Mouse (Mus musculus): ENCODE measurements at regions not wholly inside any gene's neighbourhood (a gene's known extent, or its start where the extent isn't known, plus 50 kb on each side); places are given as distances from the start of the nearest gene placed in this dataset.
A peak's percentile ranks its signal among the peaks of the same experiment; 100 is the strongest.

- Histone ChIP-seq H3K4me2 (ENCODE audit: low read depth) (no peak overlapping the region), H3K4me3 (ENCODE audit: low read depth, low read length) (no peak overlapping the region), H3K4me1 (ENCODE audit: insufficient read depth) (no peaks in the 10 kb centered on the region; the same call in 1 of the 2 replicates), H3K27ac (ENCODE audit: low read depth, low read length) (no peak overlapping the region), H3K27me3 (ENCODE audit: insufficient read depth, low read length) (no peaks in the 10 kb centered on the region), H3K9ac (no peak overlapping the region), H3K9me3 (ENCODE audit: low read length) (no peaks in the 10 kb centered on the region), H3K36me3 (ENCODE audit: insufficient read depth) (no peaks in the 10 kb centered on the region)
- TF ChIP-seq CTCF (IDR thresholded peaks at IDR 0.05; ENCODE audit: low read depth): no peak
- ATAC-seq (no peak), DNase-seq (peak; percentile 26)
- 44% methylated on average over 2 of the region's 2 CpGs for WGBS
Measured at GRCm38 (mm10) chr15:62709546-62709945, 1135.4 kb downstream of the Gsdmc2 start.

GRCm38 (mm10) chr15:62698559-62698958 lies 1146.4 kb downstream of the Gsdmc2 start:
- Histone ChIP-seq H3K27me3 (ENCODE audit: insufficient read depth, low read length) (no peaks in the 10 kb centered on the region), H3K27ac (ENCODE audit: low read depth, low read length) (no peak overlapping the region), H3K4me2 (ENCODE audit: low read depth) (no peak overlapping the region), H3K36me3 (ENCODE audit: insufficient read depth) (no peaks in the 10 kb centered on the region), H3K4me3 (ENCODE audit: low read depth, low read length) (no peak overlapping the region), H3K4me1 (ENCODE audit: insufficient read depth) (no peaks in the 10 kb centered on the region), H3K9me3 (ENCODE audit: low read length) (no peaks in the 10 kb centered on the region), H3K9ac (no peak overlapping the region)
- ATAC-seq: no peak
- no peak for DNase-seq
- TF ChIP-seq CTCF (IDR thresholded peaks at IDR 0.05; ENCODE audit: low read depth): no peak
- 50% methylated on average over 1 of the region's 1 CpGs for WGBS

- Histone ChIP-seq H3K27ac (ENCODE audit: low read depth, low read length) (no peak overlapping the region), H3K9me3 (ENCODE audit: low read length) (no peaks in the 10 kb centered on the region), H3K4me2 (ENCODE audit: low read depth) (no peak overlapping the region), H3K36me3 (ENCODE audit: insufficient read depth) (no peaks in the 10 kb centered on the region), H3K9ac (no peak overlapping the region), H3K27me3 (ENCODE audit: insufficient read depth, low read length) (no peaks in the 10 kb centered on the region), H3K4me1 (ENCODE audit: insufficient read depth) (no peaks in the 10 kb centered on the region), H3K4me3 (ENCODE audit: low read depth, low read length) (no peak overlapping the region)
- DNase-seq (no peak), ATAC-seq (peak; percentile 70; the same call in 1 of the 2 replicates)
- no peak for TF ChIP-seq CTCF (IDR thresholded peaks at IDR 0.05; ENCODE audit: low read depth)
- WGBS: 60% methylated on average over 3 of the region's 3 CpGs
Measured at GRCm38 (mm10) chr15:62694734-62695133, 1150.2 kb downstream of the Gsdmc2 start.

- WGBS: 97% methylated on average over 9 of the region's 10 CpGs
- ATAC-seq (no peak), DNase-seq (no peak)
- no peak overlapping the region for H3K9ac ChIP-seq
- H3K27me3 ChIP-seq (ENCODE audit: insufficient read depth, low read length): no peaks in the 10 kb centered on the region
- no peak overlapping the region for H3K27ac ChIP-seq (ENCODE audit: low read depth, low read length)
- no peaks in the 10 kb centered on the region for H3K9me3 ChIP-seq (ENCODE audit: low read length)
- TF ChIP-seq CTCF (IDR thresholded peaks at IDR 0.05; ENCODE audit: low read depth): no peak
- no peaks in the 10 kb centered on the region for H3K36me3 ChIP-seq (ENCODE audit: insufficient read depth)
- no peaks in the 10 kb centered on the region for H3K4me1 ChIP-seq (ENCODE audit: insufficient read depth)
- H3K4me2 ChIP-seq (ENCODE audit: low read depth): no peak overlapping the region
- H3K4me3 ChIP-seq (ENCODE audit: low read depth, low read length): no peak overlapping the region
Measured at GRCm38 (mm10) chr15:62693671-62694070, 1151.3 kb downstream of the Gsdmc2 start.

GRCm38 (mm10) chr15:62673410-62673809 lies 1171.6 kb downstream of the Gsdmc2 start:
- DNase-seq: peak; percentile 76
- WGBS: 13% methylated on average over 4 of the region's 4 CpGs
- Histone ChIP-seq H3K9me3 (ENCODE audit: low read length) (no peaks in the 10 kb centered on the region), H3K36me3 (ENCODE audit: insufficient read depth) (no peaks in the 10 kb centered on the region), H3K4me1 (ENCODE audit: insufficient read depth) (no peaks in the 10 kb centered on the region), H3K27me3 (ENCODE audit: insufficient read depth, low read length) (no peaks in the 10 kb centered on the region), H3K9ac (no peak overlapping the region), H3K4me3 (ENCODE audit: low read depth, low read length) (no peak overlapping the region), H3K27ac (ENCODE audit: low read depth, low read length) (no peak overlapping the region), H3K4me2 (ENCODE audit: low read depth) (no peak overlapping the region)
- ATAC-seq: peak; percentile 86
- TF ChIP-seq CTCF (IDR thresholded peaks at IDR 0.05; ENCODE audit: low read depth): no peak

GRCm38 (mm10) chr15:62670026-62670425 lies 1175.0 kb downstream of the Gsdmc2 start:
- WGBS: 87% methylated on average over 3 of the region's 3 CpGs
- H3K4me1 ChIP-seq (ENCODE audit: insufficient read depth): no peaks in the 10 kb centered on the region

GRCm38 (mm10) chr15:62659096-62659495 lies 1185.9 kb downstream of the Gsdmc2 start:
- Histone ChIP-seq H3K9ac (no peak overlapping the region), H3K4me3 (ENCODE audit: low read depth, low read length) (no peak overlapping the region), H3K4me2 (ENCODE audit: low read depth) (no peak overlapping the region), H3K27me3 (ENCODE audit: insufficient read depth, low read length) (no peaks in the 10 kb centered on the region), H3K27ac (ENCODE audit: low read depth, low read length) (no peak overlapping the region), H3K9me3 (ENCODE audit: low read length) (no peaks in the 10 kb centered on the region), H3K4me1 (ENCODE audit: insufficient read depth) (no peaks in the 10 kb centered on the region), H3K36me3 (ENCODE audit: insufficient read depth) (no peaks in the 10 kb centered on the region)
- no peak for TF ChIP-seq CTCF (IDR thresholded peaks at IDR 0.05; ENCODE audit: low read depth)
- DNase-seq (no peak), ATAC-seq (no peak)
- 45% methylated on average over 4 of the region's 4 CpGs for WGBS

More at GRCm38 (mm10) chr15:62670026-62670425, 1175.0 kb downstream of the Gsdmc2 start:
- no peak for TF ChIP-seq CTCF (IDR thresholded peaks at IDR 0.05; ENCODE audit: low read depth)
- Histone ChIP-seq H3K27ac (ENCODE audit: low read depth, low read length) (no peak overlapping the region), H3K9ac (no peak overlapping the region), H3K4me3 (ENCODE audit: low read depth, low read length) (no peak overlapping the region), H3K36me3 (ENCODE audit: insufficient read depth) (no peaks in the 10 kb centered on the region), H3K4me2 (ENCODE audit: low read depth) (no peak overlapping the region), H3K27me3 (ENCODE audit: insufficient read depth, low read length) (no peaks in the 10 kb centered on the region), H3K9me3 (ENCODE audit: low read length) (no peaks in the 10 kb centered on the region)
- DNase-seq (no peak), ATAC-seq (no peak)

- Histone ChIP-seq H3K9ac (no peak overlapping the region), H3K9me3 (ENCODE audit: low read length) (no peaks in the 10 kb centered on the region), H3K27ac (ENCODE audit: low read depth, low read length) (no peak overlapping the region), H3K27me3 (ENCODE audit: insufficient read depth, low read length) (no peaks in the 10 kb centered on the region), H3K4me3 (ENCODE audit: low read depth, low read length) (no peak overlapping the region), H3K36me3 (ENCODE audit: insufficient read depth) (no peaks in the 10 kb centered on the region), H3K4me2 (ENCODE audit: low read depth) (no peak overlapping the region), H3K4me1 (ENCODE audit: insufficient read depth) (no peaks in the 10 kb centered on the region)
- ATAC-seq (no peak), DNase-seq (no peak)
- no peak for TF ChIP-seq CTCF (IDR thresholded peaks at IDR 0.05; ENCODE audit: low read depth)
- WGBS: 70% methylated on average over 1 of the region's 1 CpGs
Measured at GRCm38 (mm10) chr15:62658695-62659094, 1186.3 kb downstream of the Gsdmc2 start.
